Mouse (Mus musculus) left cerebral cortex, adult 9 months (tissue): ENCODE measurements at regions not wholly inside any gene's neighbourhood (a gene's known extent, or its start where the extent isn't known, plus 50 kb on each side); places are given as distances from the start of the nearest gene placed in this dataset.
"Not testable (repeated sequence)": the region's sequence is repeated elsewhere in the genome, so short reads cannot be mapped to it uniquely, and the experiment has no call there.

ENCODE experiments used
- DNase-seq, 2 experiments: peaks; one replicate each; pipeline ENCODE4 v3.0.0; 2022; ENCODE audit warnings: low spot score in 2 of 2

GRCm38 (mm10) chr6:31011407-31012020 lies 52.6 kb upstream of the Klf14 start:
- DNase-seq = no peak

- DNase-seq = no peak
These were observed 57.7 kb upstream of the Klf14 start for GRCm38 (mm10) chr6:31016566-31016965.

GRCm38 (mm10) chr6:31021776-31022175 lies 62.9 kb upstream of the Klf14 start:
- no peak for DNase-seq

DNA sequence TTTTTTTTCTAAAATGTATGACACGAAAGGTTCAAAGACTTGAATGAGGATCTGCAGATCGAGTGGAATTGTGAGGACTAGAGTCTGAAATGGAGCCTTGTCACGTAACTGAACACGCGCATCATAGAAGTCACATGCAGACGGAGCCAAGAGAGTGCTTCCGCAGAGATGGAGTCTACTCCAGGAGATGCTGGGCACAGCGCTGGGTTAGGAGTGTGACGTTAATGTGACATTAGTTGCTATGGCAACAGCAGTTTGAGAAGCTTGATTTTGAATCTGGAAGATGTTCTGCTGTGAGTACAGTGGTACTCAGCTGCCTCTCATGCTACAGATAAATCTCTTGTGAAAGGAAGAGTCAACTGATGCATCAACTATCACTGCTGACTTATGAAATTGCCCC lies 70.9 kb upstream of the Klf14 start:
- DNase-seq = peak; percentile 64 to 76

DNA sequence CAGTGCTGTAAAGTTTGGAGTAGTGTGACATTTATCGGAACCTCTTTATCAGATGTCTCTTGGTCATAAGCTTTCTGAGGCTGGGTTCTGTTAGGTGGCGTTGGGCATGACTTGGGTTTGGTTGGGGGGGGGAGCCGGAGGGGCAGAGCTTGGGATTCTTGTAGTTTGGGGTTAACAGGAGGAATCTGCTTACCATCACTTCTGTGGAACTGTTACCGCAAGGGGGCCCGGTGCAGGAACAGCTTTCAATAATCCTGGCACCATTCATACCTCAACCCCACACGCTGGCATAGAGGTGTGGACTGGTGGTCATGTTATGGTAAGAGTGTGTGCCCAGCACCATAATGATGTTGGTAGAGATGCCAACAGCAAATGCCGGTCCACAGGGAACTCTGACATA lies 72.1 kb upstream of the Klf14 start:
- DNase-seq = no peak

DNA sequence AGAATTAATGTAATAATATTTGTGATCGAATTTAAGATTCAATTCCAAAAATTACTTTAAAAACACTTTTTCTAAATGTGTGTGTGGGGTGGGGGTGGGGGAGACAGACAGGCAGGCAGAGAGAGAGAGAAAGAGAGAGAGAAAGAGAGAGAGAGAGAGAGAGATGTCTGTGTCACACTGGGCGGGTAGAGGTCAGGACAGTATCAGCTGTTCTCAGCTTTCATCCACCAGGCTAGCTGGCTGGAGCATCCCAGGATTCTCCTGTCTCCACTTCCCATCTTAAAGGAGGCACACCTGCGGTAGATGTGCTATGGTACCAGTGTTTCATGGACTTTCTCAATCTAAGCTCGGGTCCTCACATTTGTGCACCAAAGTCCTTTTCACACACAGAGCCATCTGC lies 73.3 kb upstream of the Klf14 start:
- no peak for DNase-seq

GRCm38 (mm10) chr6:31032980-31033608 lies 74.2 kb upstream of the Klf14 start:
- peak in 1 of 2 experiments; percentile 54 for DNase-seq

DNA sequence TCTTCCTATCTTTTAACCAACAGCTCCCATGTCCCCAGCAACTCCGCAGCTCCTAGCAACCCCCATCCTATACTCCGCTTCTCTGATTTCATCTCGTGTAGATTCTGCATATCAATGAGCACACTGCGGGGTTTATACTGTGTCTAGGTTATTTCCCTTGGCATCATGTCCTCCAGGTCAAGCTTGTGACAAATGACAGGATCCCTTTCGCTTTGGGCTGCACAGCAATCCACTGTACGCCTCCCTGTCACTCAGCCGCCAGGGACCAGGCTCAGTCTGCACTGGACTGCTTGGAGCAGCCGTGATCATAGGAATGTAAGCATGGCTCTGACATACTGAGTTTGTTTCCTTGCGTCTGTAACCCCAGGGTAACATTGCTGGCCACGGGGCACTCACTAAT lies 75.9 kb upstream of the Klf14 start:
- no peak for DNase-seq

DNA sequence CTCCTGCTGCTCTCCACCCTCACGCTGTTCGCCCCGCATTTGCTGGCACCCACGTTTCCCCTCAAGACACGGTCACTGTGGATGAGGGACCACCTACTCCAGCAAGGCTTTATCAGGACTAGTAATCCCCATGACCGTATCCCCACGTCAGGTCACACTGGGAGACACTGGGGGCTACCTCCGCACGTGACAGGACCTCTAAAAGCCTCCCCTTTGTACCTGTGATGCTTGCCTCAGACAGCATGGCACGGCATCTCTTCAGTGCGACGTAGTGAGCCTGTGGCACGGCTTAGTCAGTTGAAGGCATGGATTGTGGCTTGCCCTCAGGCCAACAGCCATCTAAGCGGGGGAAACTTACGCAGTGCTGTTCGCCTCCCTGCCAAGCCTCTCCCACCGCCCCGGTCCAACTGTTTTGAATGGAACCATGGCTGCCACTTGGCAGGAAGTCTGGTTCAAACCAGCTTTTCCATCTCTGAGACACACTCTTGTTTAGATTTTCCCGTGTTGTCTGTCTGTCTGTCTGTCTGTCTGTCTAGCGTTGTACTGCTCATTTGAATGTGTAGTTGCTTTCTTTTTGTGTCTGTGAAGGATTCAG lies 79.0 kb upstream of the Klf14 start:
- DNase-seq = no peak

GRCm38 (mm10) chr6:31038445-31038844 lies 79.6 kb upstream of the Klf14 start:
- not testable (repeated sequence) for DNase-seq

DNA sequence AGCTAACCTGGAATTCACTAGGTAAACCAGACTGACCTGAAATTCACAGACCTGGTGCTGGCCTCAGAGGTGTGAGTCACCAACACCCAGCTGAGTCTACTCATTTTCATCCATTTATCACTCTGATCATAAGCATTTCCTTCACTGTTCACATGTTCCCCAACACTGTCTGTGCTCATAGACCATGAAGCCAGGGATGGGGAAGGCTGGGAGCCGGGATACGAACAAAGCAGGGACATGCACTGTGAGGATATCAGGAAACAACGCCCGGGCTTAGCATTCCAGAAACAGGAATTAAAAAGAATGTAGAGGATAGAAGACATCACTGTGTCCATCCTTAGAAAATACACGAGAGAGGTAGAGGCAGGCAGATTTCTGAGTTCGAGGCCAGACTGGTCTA lies 80.6 kb upstream of the Klf14 start:
- no peak for DNase-seq

- no peak for DNase-seq
These were observed 81.9 kb upstream of the Klf14 start for GRCm38 (mm10) chr6:31040783-31041182.

DNA sequence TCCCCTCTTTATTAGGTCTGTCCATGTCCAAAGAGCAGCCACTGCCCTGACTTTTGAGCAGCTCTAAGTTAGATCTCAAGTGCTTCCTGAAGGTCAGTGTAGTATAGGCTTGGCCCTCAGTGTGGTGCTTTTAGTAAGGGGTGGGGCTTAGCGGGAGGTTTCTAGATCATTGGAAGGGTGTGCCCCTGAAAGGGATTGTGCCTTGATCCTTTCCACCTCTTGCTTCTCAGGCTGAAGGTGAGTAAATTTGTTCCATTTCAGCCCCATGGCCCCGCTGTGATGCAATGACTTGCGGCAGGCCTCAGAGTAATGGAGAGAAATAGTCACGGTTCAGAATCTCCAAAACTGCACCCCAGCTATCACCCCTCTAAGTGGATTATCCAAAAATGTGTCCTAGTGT lies 84.5 kb upstream of the Klf14 start:
- no peak for DNase-seq

DNA sequence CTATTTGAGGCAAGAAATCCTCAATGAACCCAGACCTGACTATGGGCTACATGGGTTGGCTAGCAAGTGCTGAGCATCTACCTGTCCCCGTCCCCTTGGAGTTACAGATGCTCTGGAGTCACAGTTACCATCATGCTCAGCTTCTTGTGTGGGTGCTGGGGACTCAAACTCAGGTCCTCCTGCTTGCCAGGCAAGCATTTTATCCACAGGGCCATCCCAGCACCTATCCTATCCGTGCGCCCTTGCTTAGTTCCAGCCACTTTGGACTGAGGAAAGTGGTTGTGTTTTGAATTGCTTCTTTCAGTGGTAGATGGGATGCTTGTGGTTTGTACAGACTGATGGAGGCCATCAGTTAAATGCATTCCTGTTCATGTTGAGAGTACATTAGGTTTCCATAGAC lies 85.0 kb upstream of the Klf14 start:
- no peak for DNase-seq

DNA sequence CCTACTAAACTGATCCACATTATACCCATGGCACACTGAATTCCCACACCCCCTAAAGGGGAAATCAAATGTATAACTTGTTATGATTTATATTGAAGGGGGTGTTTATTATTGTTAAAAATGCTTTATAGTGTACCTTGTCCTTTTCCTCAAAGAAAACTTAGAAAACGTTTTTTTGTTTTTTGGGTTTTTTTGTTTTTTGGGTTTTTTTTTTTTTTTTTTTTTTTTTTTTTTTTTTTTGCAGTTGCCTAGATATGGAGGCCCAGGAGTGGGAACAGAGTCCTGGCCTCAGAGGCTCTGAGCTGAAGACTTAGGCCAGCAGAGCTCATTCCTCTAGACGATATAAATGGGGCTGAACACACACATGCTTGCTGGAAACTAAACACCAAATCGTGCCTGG lies 87.3 kb upstream of the Klf14 start:
- DNase-seq = no peak

DNA sequence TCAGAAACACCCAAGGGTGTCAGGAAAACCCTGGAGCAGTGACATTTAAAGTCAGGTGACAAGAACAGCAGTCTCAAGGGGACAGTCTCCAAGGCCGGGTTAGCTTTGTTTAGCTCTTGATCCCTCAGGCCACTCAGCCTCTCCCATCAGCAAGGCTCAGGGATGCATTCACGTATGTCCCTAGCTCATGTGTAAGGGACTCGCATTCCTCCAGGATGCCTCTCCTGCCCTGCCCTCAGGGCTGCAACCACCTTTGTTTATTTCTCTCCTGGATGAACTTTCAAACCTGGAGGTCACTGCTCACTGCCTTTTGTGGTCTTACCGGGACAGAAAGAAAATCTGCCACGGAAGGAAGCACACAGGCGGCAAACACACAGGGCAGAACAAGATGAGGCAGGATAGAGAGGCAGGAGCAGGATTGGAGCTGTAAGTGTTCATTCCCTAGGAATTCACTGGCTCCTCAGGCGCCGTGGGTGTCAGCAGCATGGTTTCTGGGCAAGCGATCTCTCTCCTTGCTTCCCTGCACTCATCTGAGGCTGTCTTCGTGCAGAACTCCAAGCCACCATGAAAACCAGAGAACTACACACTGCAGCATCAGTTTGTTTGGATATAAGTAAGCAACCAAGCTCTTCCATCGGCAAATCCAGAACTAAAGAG lies 90.2 kb upstream of the Klf14 start:
- no peak for DNase-seq

- no peak for DNase-seq
These were observed 92.0 kb upstream of the Klf14 start for GRCm38 (mm10) chr6:31050831-31051230.

DNA sequence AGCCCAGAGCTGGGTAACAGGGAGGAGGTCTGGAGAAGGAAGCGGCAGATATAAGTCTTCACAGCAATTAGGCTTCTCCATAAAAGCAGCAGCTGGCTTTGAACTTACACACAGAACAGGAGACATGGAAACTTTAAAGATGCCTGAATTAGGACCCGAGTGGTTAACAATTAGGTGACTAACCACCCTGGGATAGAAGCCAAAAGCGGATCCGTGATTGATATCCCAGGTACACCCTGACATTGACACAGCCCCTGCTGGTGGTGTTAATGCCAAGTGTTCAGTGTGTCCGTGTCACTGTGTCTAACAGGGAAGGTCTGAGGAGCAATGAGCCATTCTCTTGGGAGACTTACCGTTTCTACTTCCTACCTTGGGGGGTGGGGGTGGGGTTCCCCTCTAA lies 92.9 kb upstream of the Klf14 start:
- DNase-seq = no peak

DNA sequence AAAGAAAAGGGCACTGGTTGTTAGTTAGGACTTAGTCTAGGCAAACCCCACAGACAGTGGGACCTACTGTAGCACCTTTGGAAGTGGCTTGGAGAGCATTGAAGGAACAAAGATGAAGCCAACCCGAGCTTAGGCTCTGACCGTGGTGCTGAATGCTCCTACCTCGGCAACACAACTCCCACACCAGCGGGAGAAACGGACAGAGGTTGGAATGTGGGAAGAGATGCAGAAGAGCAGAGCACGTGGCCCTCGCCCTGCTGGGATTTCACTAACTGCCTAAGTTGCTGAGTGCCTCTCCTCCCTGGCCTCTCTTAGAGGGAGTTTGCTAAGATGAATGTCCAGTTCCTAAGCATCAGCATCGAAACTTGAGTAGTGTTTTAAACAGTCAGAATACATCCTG lies 94.1 kb upstream of the Klf14 start:
- no peak for DNase-seq

DNA sequence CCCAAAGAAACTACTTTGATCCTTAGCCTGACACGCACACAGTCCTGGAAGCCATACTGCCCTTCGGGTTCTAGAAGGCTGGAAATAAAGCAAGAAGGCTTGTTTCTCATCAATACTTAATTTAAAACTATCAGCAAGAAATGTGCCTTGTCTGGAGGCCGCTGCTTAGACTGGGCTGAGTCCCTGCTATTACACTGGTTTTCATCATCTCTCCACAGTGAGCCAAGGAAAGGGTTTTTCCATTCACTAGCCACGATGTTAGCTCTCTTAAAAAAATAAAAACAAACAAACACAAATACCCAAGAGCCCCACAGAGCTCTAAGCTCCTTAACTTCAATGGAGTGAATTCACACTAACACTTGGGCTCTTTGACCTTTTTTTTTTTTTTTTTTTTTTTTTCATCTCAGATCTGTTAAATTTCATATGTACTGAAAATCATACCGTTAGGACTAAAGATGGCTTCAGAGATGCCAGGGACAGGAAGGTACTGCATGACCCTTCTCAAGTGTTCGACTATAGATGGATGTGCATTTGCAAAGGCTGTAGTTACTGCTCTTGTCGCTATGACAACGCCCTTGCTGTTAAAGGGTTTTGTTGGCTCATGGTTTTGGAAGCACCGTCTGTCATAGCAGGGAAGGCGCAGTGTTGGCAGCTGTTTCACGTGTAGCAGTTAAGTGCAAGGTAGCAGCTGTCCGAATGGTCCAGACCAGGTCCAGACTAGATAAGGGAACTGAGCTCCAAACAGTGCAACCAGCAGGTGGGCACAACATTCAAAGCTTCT lies 98.1 kb upstream of the Klf14 start:
- no peak for DNase-seq

- DNase-seq = no peak
These were observed 99.4 kb upstream of the Klf14 start for GRCm38 (mm10) chr6:31058299-31058698.

DNA sequence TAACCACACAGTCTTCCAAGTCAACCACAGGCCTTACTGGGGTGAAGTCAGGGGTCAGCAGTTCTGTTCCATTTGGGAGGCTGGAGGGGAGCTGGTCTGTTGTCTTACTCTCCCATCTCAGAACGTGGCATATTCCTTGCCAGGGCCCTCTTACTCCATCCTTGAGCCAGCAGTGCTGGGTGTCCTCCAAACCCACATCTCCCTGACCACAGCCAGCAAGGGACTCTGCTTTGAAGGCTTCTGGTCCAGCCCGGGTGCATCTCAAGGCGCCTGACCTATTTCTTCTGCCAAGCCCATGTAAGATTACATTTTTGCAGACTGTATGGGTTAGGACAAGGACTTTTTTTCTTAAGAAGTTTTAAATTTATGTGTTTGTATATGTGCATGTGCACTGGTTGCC lies 100.1 kb upstream of the Klf14 start:
- no peak for DNase-seq
